Mouse (Mus musculus): ENCODE data around the gene Cpne7. TPM values are rescaled to one million over a fixed set of nuclear protein-coding genes. Genes with fewer than 3 reads are reported as not detected.

Gene Cpne7
- 1.8 and 2.1 TPM in 2 replicates for polyA plus RNA-seq (2015; fragmentation: Nextera tagmentation; extraction: Ambion mirVana)

DNA sequence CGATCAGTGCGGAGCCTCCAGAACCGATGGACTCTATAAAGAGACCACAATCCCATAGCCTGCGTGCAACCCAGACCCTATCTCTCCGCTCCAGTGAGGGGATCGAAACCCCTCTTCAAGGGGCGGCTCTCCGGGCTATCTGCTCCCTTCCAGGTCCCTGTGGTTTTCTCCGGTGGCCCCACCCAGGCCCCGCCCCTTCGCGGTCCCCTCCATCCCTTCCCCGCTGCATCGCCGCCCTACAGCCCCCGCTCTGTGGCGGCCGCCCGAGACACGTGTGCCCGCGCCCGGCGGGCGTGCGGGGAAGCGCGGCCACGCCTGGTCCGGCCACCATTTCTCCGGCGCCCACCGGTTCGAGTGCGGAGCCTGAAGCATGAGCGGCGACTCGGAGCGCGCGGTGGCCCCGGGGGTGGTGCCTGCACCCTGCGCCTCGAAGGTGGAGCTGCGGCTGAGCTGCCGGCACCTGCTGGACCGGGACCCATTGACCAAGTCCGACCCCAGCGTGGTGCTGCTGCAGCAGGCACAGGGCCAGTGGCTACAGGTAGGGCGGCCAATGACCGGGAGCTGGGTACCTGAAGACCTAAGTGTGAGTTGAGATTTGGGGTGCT is at the start of gene Cpne7:
TSS of gene Cpne7 (plus strand) at position 248 of the 605 bp plus-strand sequence.
- no peak within 1 kb of the TSS for H3K27ac ChIP-seq (ENCODE audit: low read length)
- peaks cover 17% of the 10 kb centered on the region for H3K4me1 ChIP-seq (ENCODE audit: insufficient read depth, low read length)
- peak; percentile 32; the same call in 1 of the 2 replicates for ATAC-seq (ENCODE audit: low FRiP score, low TSS enrichment)
- H3K9me3 ChIP-seq (ENCODE audit: low read length): no peaks in the 10 kb centered on the region
- H3K4me3 ChIP-seq (ENCODE audit: low read length): peak within 1 kb of the TSS; percentile 45
- peak within 1 kb of the TSS; percentile 71 for H3K4me2 ChIP-seq (replicated peaks; ENCODE audit: low read depth, low read length)
- H3K36me3 ChIP-seq (ENCODE audit: insufficient read depth, low read length): no peaks in the 10 kb centered on the region
- H3K27me3 ChIP-seq (ENCODE audit: insufficient read depth, low read length): peaks cover 40% of the 10 kb centered on the region
- WGBS: 1% methylated on average over 51 of the region's 51 CpGs
- peak within 1 kb of the TSS; percentile 48 for H3K9ac ChIP-seq (replicated peaks; ENCODE audit: low read length)

GRCm38 (mm10) chr8:123071176-123071575 is 46.0 kb upstream of the Cpne7 start:
- no peak overlapping the region for H3K9ac ChIP-seq (replicated peaks; ENCODE audit: low read length)
- H3K27ac ChIP-seq (ENCODE audit: low read length): no peak overlapping the region
- peaks cover 28% of the 10 kb centered on the region for H3K36me3 ChIP-seq (ENCODE audit: insufficient read depth, low read length)
- 79% methylated on average over 4 of the region's 4 CpGs for WGBS
- no peak for ATAC-seq (ENCODE audit: low FRiP score, low TSS enrichment)
- H3K4me3 ChIP-seq (ENCODE audit: low read length): no peak overlapping the region
- peaks cover 8% of the 10 kb centered on the region for H3K4me1 ChIP-seq (ENCODE audit: insufficient read depth, low read length)
- H3K27me3 ChIP-seq (ENCODE audit: insufficient read depth, low read length): no peaks in the 10 kb centered on the region
- H3K4me2 ChIP-seq (replicated peaks; ENCODE audit: low read depth, low read length): no peak overlapping the region
- H3K9me3 ChIP-seq (ENCODE audit: low read length): no peaks in the 10 kb centered on the region

GRCm38 (mm10) chr8:123077213-123077612 is 40.0 kb upstream of the Cpne7 start:
- Histone ChIP-seq H3K36me3 (ENCODE audit: insufficient read depth, low read length) (peaks cover 73% of the 10 kb centered on the region), H3K4me2 (replicated peaks; ENCODE audit: low read depth, low read length) (no peak overlapping the region), H3K4me3 (ENCODE audit: low read length) (no peak overlapping the region), H3K9ac (replicated peaks; ENCODE audit: low read length) (no peak overlapping the region), H3K9me3 (ENCODE audit: low read length) (no peaks in the 10 kb centered on the region), H3K4me1 (ENCODE audit: insufficient read depth, low read length) (no peaks in the 10 kb centered on the region), H3K27me3 (ENCODE audit: insufficient read depth, low read length) (no peaks in the 10 kb centered on the region), H3K27ac (ENCODE audit: low read length) (no peak overlapping the region)
- ATAC-seq (ENCODE audit: low FRiP score, low TSS enrichment): no peak
- WGBS: 85% methylated on average over 6 of the region's 6 CpGs

- no peak for ATAC-seq (ENCODE audit: low FRiP score, low TSS enrichment)
- H3K27ac ChIP-seq (ENCODE audit: low read length): no peak overlapping the region
- H3K4me2 ChIP-seq (replicated peaks; ENCODE audit: low read depth, low read length): no peak overlapping the region
- H3K27me3 ChIP-seq (ENCODE audit: insufficient read depth, low read length): no peaks in the 10 kb centered on the region
- H3K9me3 ChIP-seq (ENCODE audit: low read length): no peaks in the 10 kb centered on the region
- no peak overlapping the region for H3K4me3 ChIP-seq (ENCODE audit: low read length)
- peaks cover 70% of the 10 kb centered on the region for H3K36me3 ChIP-seq (ENCODE audit: insufficient read depth, low read length)
- H3K4me1 ChIP-seq (ENCODE audit: insufficient read depth, low read length): no peaks in the 10 kb centered on the region
- 80% methylated on average over 6 of the region's 6 CpGs for WGBS
- H3K9ac ChIP-seq (replicated peaks; ENCODE audit: low read length): no peak overlapping the region
These were observed 34.2 kb upstream of the Cpne7 start for GRCm38 (mm10) chr8:123082993-123083392.

DNA sequence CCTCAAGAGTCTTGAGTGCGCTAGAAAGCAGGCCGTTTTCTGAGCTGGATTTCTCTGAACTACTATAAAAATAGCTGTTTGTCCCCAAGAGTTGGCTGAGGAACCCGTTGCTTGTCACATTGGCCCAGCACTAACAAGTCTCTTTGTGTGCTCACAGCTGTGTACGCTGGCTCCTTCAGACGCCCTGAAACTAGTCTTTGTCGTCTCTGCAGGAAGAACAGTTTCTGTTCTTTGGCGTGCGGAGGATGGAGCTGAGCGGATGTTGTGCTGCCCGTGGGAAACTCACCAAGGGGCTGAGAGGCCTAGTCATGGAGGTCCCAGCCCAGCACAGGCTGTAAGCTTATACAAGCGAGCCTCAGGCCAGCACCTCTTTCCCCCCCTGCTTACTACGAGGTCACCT is 33.6 kb upstream of the Cpne7 start:
- no peak overlapping the region for H3K9ac ChIP-seq (replicated peaks; ENCODE audit: low read length)
- H3K9me3 ChIP-seq (ENCODE audit: low read length): no peaks in the 10 kb centered on the region

GRCm38 (mm10) chr8:123087289-123087688 is 29.9 kb upstream of the Cpne7 start:
- Histone ChIP-seq H3K4me2 (replicated peaks; ENCODE audit: low read depth, low read length) (no peak overlapping the region), H3K9me3 (ENCODE audit: low read length) (no peaks in the 10 kb centered on the region), H3K4me1 (ENCODE audit: insufficient read depth, low read length) (no peaks in the 10 kb centered on the region), H3K27me3 (ENCODE audit: insufficient read depth, low read length) (no peaks in the 10 kb centered on the region), H3K9ac (replicated peaks; ENCODE audit: low read length) (no peak overlapping the region), H3K27ac (ENCODE audit: low read length) (no peak overlapping the region), H3K4me3 (ENCODE audit: low read length) (no peak overlapping the region), H3K36me3 (ENCODE audit: insufficient read depth, low read length) (peaks cover 71% of the 10 kb centered on the region)
- 82% methylated on average over 9 of the region's 9 CpGs for WGBS
- ATAC-seq (ENCODE audit: low FRiP score, low TSS enrichment): no peak

More for the DNA sequence above, 33.6 kb upstream of the Cpne7 start:
- no peak for ATAC-seq (ENCODE audit: low FRiP score, low TSS enrichment)
- H3K27ac ChIP-seq (ENCODE audit: low read length): no peak overlapping the region
- no peak overlapping the region for H3K4me3 ChIP-seq (ENCODE audit: low read length)
- 96% methylated on average over 12 of the region's 12 CpGs for WGBS
- H3K4me1 ChIP-seq (ENCODE audit: insufficient read depth, low read length): no peaks in the 10 kb centered on the region
- H3K27me3 ChIP-seq (ENCODE audit: insufficient read depth, low read length): no peaks in the 10 kb centered on the region
- H3K4me2 ChIP-seq (replicated peaks; ENCODE audit: low read depth, low read length): no peak overlapping the region
- H3K36me3 ChIP-seq (ENCODE audit: insufficient read depth, low read length): peaks cover 68% of the 10 kb centered on the region

DNA sequence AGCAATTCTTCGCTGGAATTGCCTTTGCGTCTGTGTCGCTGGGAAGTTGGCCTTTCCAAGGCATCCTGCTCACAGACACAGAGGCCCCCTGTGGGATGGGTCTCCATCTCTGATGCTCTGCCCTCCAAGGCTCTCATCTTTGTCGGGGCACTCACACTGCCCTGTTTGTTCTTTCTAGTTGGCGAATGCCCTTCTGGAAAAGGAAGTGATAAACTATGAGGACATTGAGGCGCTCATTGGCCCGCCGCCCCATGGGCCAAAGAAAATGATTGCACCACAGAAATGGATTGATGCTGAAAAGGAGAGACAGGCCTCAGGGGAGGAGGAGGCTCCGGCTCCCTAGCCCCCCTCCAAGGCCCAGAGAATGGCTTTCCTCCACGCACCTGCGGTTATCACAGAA is 20.0 kb upstream of the Cpne7 start:
- ATAC-seq (ENCODE audit: low FRiP score, low TSS enrichment): no peak
- Histone ChIP-seq H3K4me1 (ENCODE audit: insufficient read depth, low read length) (peaks cover 5% of the 10 kb centered on the region; the same call in 1 of the 2 replicates), H3K4me2 (replicated peaks; ENCODE audit: low read depth, low read length) (no peak overlapping the region), H3K27ac (ENCODE audit: low read length) (peak overlapping the region; percentile 79), H3K9ac (replicated peaks; ENCODE audit: low read length) (no peak overlapping the region), H3K9me3 (ENCODE audit: low read length) (no peaks in the 10 kb centered on the region), H3K27me3 (ENCODE audit: insufficient read depth, low read length) (no peaks in the 10 kb centered on the region), H3K4me3 (ENCODE audit: low read length) (no peak overlapping the region), H3K36me3 (ENCODE audit: insufficient read depth, low read length) (peaks cover 23% of the 10 kb centered on the region)
- 91% methylated on average over 11 of the region's 11 CpGs for WGBS

- Histone ChIP-seq H3K4me2 (replicated peaks; ENCODE audit: low read depth, low read length) (no peak overlapping the region), H3K36me3 (ENCODE audit: insufficient read depth, low read length) (peaks cover 23% of the 10 kb centered on the region), H3K27me3 (ENCODE audit: insufficient read depth, low read length) (no peaks in the 10 kb centered on the region), H3K9ac (replicated peaks; ENCODE audit: low read length) (no peak overlapping the region), H3K9me3 (ENCODE audit: low read length) (no peaks in the 10 kb centered on the region), H3K4me1 (ENCODE audit: insufficient read depth, low read length) (peaks cover 5% of the 10 kb centered on the region; the same call in 1 of the 2 replicates), H3K27ac (ENCODE audit: low read length) (peak overlapping the region; percentile 79), H3K4me3 (ENCODE audit: low read length) (no peak overlapping the region)
- 54% methylated on average over 12 of the region's 12 CpGs for WGBS
- peak; percentile 78 for ATAC-seq (ENCODE audit: low FRiP score, low TSS enrichment)
These were observed 19.2 kb upstream of the Cpne7 start for GRCm38 (mm10) chr8:123097786-123098584.

DNA sequence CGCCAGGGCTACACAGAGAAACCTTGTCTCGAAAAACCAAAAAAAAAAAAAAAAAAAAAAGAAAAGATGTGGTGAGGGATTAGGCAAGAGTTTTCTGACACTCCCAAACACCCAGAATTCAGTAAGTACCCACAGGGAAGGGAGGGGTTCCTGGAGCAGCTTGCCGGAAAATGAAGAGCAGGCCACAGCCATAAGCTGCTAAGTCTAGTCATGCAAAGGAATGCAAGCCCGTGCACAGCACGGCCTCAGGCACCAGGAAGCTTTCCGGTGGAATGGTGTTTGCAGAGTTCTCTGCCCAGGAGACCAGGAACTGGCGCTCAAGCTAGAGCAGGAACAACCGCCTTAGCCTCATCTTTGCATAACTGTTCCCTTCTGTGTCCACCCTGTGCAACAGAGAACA is 16.9 kb upstream of the Cpne7 start:
- no peak for ATAC-seq (ENCODE audit: low FRiP score, low TSS enrichment)
- WGBS: 59% methylated on average over 8 of the region's 8 CpGs
- Histone ChIP-seq H3K36me3 (ENCODE audit: insufficient read depth, low read length) (peaks cover 23% of the 10 kb centered on the region), H3K4me3 (ENCODE audit: low read length) (no peak overlapping the region), H3K4me2 (replicated peaks; ENCODE audit: low read depth, low read length) (no peak overlapping the region), H3K9me3 (ENCODE audit: low read length) (no peaks in the 10 kb centered on the region), H3K27ac (ENCODE audit: low read length) (peak overlapping the region; percentile 79), H3K4me1 (ENCODE audit: insufficient read depth, low read length) (peaks cover 17% of the 10 kb centered on the region), H3K27me3 (ENCODE audit: insufficient read depth, low read length) (no peaks in the 10 kb centered on the region), H3K9ac (replicated peaks; ENCODE audit: low read length) (no peak overlapping the region)

- H3K27me3 ChIP-seq (ENCODE audit: insufficient read depth, low read length): no peaks in the 10 kb centered on the region
- H3K36me3 ChIP-seq (ENCODE audit: insufficient read depth, low read length): peaks cover 28% of the 10 kb centered on the region
- no peak overlapping the region for H3K9ac ChIP-seq (replicated peaks; ENCODE audit: low read length)
- H3K4me2 ChIP-seq (replicated peaks; ENCODE audit: low read depth, low read length): no peak overlapping the region
- 66% methylated on average over 4 of the region's 4 CpGs for WGBS
- H3K4me3 ChIP-seq (ENCODE audit: low read length): no peak overlapping the region
- ATAC-seq (ENCODE audit: low FRiP score, low TSS enrichment): no peak
- H3K27ac ChIP-seq (ENCODE audit: low read length): 0 out of 2 replicates have a peak overlapping the region, but pooled peaks have one; percentile 79
- H3K4me1 ChIP-seq (ENCODE audit: insufficient read depth, low read length): peaks cover 17% of the 10 kb centered on the region
- H3K9me3 ChIP-seq (ENCODE audit: low read length): no peaks in the 10 kb centered on the region
These were observed 15.9 kb upstream of the Cpne7 start for GRCm38 (mm10) chr8:123101244-123101643.
